Mouse (Mus musculus) liver, embryonic 11.5 days (tissue): ENCODE data around the gene Prkca. TPM values are rescaled to one million over a fixed set of nuclear protein-coding genes. Genes with fewer than 3 reads are reported as not detected.
A peak's percentile ranks its signal among the peaks of the same experiment; 100 is the strongest.

Source experiments
- ATAC-seq: fragments of 200-750 bp; cut with Nextera tagmentation; replicated peaks from 2 replicates; pipeline ENCODE4 v1.8.0; 2017; ENCODE audit warnings: moderate number of reproducible peaks, mild to moderate bottlenecking, moderate TSS enrichment, moderate library complexity; ENCODE audit not compliant: low FRiP score
- DNase-seq: peaks from one replicate; pipeline ENCODE4 v3.0.0-alpha.2; 2017; ENCODE audit warnings: low spot score
- H3K27ac ChIP-seq: fragments of 300-500 bp; sonication (generic); 2 replicates; pipeline ENCODE4 v1.5.1; 2014; ENCODE audit warnings: mild to moderate bottlenecking, low read depth, low read length, control low read depth
- H3K27me3 ChIP-seq: fragments of 300-500 bp; sonication (generic); replicated peaks from 2 replicates; pipeline ENCODE4 v1.6.1; 2014; ENCODE audit warnings: low read length, mixed read lengths; ENCODE audit not compliant: control insufficient read depth, insufficient read depth
- H3K36me3 ChIP-seq: fragments of 300-500 bp; sonication (generic); 2 replicates; pipeline ENCODE4 v1.6.1; 2014; ENCODE audit warnings: mild to moderate bottlenecking, low read length, moderate library complexity, mixed read lengths; ENCODE audit not compliant: control insufficient read depth, insufficient read depth
- H3K4me1 ChIP-seq: fragments of 300-500 bp; sonication (generic); replicated peaks from 2 replicates; pipeline ENCODE4 v1.6.1; 2014; ENCODE audit warnings: low read length, mixed read lengths; ENCODE audit not compliant: control insufficient read depth, insufficient read depth
- H3K4me2 ChIP-seq: fragments of 300-500 bp; sonication (generic); 2 replicates; pipeline ENCODE4 v1.6.1; 2014; ENCODE audit warnings: mild to moderate bottlenecking, control low read depth, moderate library complexity
- H3K4me3 ChIP-seq: fragments of 300-500 bp; sonication (generic); 2 replicates; pipeline ENCODE4 v1.5.1; 2014; ENCODE audit warnings: low read depth, low read length, control low read depth
- H3K9ac ChIP-seq: fragments of 300-500 bp; sonication (generic); 2 replicates; pipeline ENCODE4 v1.6.1; 2014; ENCODE audit warnings: low read depth, low read length, control low read depth
- H3K9me3 ChIP-seq: fragments of 300-500 bp; sonication (generic); 2 replicates; pipeline ENCODE4 v1.6.1; 2016; ENCODE audit warnings: low read length, inconsistent platforms, mixed read lengths; ENCODE audit not compliant: control insufficient read depth
- WGBS: fragments of 180-500 bp; shearing (Covaris S2); extraction: QIAGEN DNeasy Blood & Tissue Kit; methylation state at CpG from one replicate; pipeline ENCODE4 v1.1.7; 2014; 5-methylcytosine and 5-hydroxymethylcytosine counted together
- polyA plus RNA-seq: library from polyadenylated mRNA; unstranded; fragments of >200 nt; fragmentation: Nextera tagmentation; extraction: Ambion mirVana; gene quantifications from 2 replicates; pipeline ENCODE4 v1.2.1, GENCODE M21; 2014

The Prkca gene
- polyA plus RNA-seq, 1 experiment from 2014 or later: 12.4 TPM

DNA sequence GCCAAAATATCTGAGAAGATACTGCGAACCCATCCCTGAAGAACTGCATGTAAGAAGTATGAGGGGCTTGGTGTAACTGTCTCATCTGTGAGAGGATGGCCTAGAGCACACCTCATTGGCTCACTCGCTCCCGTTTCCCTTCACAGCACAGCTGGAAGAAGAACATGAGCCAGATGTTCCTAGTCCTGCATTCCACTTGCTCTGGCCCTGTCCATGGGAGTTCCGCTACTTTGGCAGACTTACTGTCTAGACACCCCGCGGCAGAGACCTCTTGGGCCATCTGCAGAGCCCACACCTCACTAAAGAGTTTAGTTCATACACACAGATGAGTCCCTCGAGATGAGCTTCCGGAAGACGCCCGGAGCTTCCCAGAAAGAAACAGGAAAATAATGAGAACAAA lies 43.8 kb downstream of the Prkca start:
- DNase-seq: no peak
- H3K36me3 ChIP-seq: no peaks in the 10 kb centered on the region
- H3K27me3 ChIP-seq: no peaks in the 10 kb centered on the region
- no peak for ATAC-seq
- H3K9ac ChIP-seq: no peak overlapping the region
- peaks cover 19% of the 10 kb centered on the region for H3K4me1 ChIP-seq
- no peak overlapping the region for H3K4me3 ChIP-seq
- 88% methylated on average over 10 of the region's 10 CpGs for WGBS
- no peak overlapping the region for H3K4me2 ChIP-seq
- no peaks in the 10 kb centered on the region for H3K9me3 ChIP-seq
- H3K27ac ChIP-seq: no peak overlapping the region; the same call in 1 of the 2 replicates

DNA sequence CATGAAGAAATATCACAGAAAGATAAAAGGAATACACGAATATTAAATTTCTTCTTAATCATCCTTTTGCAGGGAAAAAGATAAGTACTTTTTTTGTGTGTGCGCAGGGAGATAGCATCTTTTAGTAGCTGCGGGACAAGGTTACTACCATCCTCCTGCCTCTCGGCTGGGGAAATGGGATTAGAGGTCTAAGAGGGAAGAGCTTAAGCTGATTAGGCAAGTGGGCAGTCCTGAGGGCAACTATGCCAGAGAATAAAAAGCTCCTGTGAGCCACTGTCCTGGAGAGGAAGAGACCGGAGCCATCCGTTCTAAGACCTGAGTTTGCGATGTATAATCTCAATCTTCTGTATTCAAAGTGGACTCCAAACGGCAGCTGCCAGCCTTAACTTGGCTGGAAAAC lies 45.8 kb downstream of the Prkca start:
- no peak overlapping the region for H3K27ac ChIP-seq
- WGBS: 64% methylated on average over 8 of the region's 8 CpGs

DNA sequence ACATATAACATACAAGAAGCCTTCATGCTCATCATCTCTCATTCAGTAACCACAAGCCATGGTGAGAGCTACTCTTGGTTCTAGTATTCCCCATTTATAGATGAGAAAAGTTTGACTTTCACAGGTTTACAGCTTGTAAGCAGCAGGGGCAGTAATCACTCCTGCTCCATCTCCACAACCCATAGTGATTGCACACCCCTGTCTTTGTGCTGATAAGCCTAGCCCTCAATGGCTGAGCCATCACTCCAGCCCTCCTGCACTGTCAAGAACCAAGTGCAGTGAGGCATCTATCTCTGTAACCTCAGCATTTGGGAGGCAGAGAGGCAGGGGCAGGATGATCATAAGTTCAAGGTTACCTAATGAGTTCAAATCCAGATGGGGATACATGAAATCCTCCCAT lies 48.4 kb downstream of the Prkca start:
- Histone ChIP-seq H3K27me3 (no peaks in the 10 kb centered on the region), H3K4me1 (peaks cover 18% of the 10 kb centered on the region), H3K4me2 (no peak overlapping the region), H3K9ac (no peak overlapping the region), H3K9me3 (no peaks in the 10 kb centered on the region), H3K36me3 (no peaks in the 10 kb centered on the region), H3K27ac (peak overlapping the region; percentile 28; the same call in 1 of the 2 replicates), H3K4me3 (no peak overlapping the region)
- ATAC-seq (peak; percentile 74), DNase-seq (no peak)

More for the DNA sequence above, 45.8 kb downstream of the Prkca start:
- Histone ChIP-seq H3K4me1 (peaks cover 23% of the 10 kb centered on the region), H3K27me3 (no peaks in the 10 kb centered on the region), H3K4me3 (no peak overlapping the region), H3K4me2 (no peak overlapping the region), H3K9ac (no peak overlapping the region), H3K9me3 (no peaks in the 10 kb centered on the region), H3K36me3 (no peaks in the 10 kb centered on the region)
- ATAC-seq (no peak), DNase-seq (no peak)

- no peak overlapping the region for H3K4me3 ChIP-seq
- H3K4me1 ChIP-seq: peaks cover 18% of the 10 kb centered on the region
- H3K4me2 ChIP-seq: peak overlapping the region; percentile 5; the same call in 1 of the 2 replicates
Measured at GRCm38 (mm10) chr11:108294305-108294813, 49.4 kb downstream of the Prkca start.

DNA sequence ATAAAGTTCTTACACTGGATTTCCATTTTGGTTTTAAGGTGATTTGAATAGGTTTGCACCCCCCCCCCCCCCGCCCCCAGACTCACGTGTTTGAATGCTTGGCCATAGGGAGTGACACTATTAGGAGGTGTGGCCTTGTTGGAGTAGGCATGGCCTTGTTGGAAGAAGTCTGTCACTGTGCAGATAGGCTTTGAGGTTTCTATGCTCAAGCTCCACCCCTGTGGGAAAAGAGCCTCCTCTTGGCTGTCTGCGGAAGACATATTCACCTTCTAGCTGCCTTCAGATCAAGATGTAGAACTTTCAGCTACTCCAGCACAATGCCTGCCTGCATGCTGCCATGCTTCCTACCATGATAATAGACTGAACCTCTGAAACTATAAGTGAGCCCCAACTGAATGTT lies 49.9 kb downstream of the Prkca start:
- no peaks in the 10 kb centered on the region for H3K27me3 ChIP-seq
- ATAC-seq: peak; percentile 91
- peaks cover 18% of the 10 kb centered on the region for H3K4me1 ChIP-seq
- H3K9me3 ChIP-seq: no peaks in the 10 kb centered on the region
- no peak overlapping the region for H3K9ac ChIP-seq
- H3K27ac ChIP-seq: peak overlapping the region; percentile 39; the same call in 1 of the 2 replicates
- DNase-seq: no peak
- WGBS: 33% methylated on average over 3 of the region's 3 CpGs
- H3K36me3 ChIP-seq: no peaks in the 10 kb centered on the region
- H3K4me2 ChIP-seq: peak overlapping the region; percentile 5; the same call in 1 of the 2 replicates
- H3K4me3 ChIP-seq: no peak overlapping the region

More at GRCm38 (mm10) chr11:108294305-108294813, 49.4 kb downstream of the Prkca start:
- Histone ChIP-seq H3K27ac (peak overlapping the region; percentile 39; the same call in 1 of the 2 replicates), H3K9me3 (no peaks in the 10 kb centered on the region), H3K9ac (no peak overlapping the region), H3K36me3 (no peaks in the 10 kb centered on the region), H3K27me3 (no peaks in the 10 kb centered on the region)
- 82% methylated on average over 12 of the region's 12 CpGs for WGBS
- DNase-seq (no peak), ATAC-seq (no peak)

- Histone ChIP-seq H3K27ac (no peak overlapping the region), H3K4me3 (no peak overlapping the region), H3K27me3 (no peaks in the 10 kb centered on the region), H3K9me3 (no peaks in the 10 kb centered on the region), H3K36me3 (no peaks in the 10 kb centered on the region), H3K4me1 (peaks cover 3% of the 10 kb centered on the region; the same call in 1 of the 2 replicates), H3K4me2 (no peak overlapping the region), H3K9ac (no peak overlapping the region)
- DNase-seq (no peak), ATAC-seq (no peak)
- 88% methylated on average over 5 of the region's 5 CpGs for WGBS
Measured at GRCm38 (mm10) chr11:108289192-108289591, 54.5 kb downstream of the Prkca start.

GRCm38 (mm10) chr11:108287321-108287720 lies 56.4 kb downstream of the Prkca start:
- no peak overlapping the region for H3K9ac ChIP-seq
- 66% methylated on average over 2 of the region's 2 CpGs for WGBS
- H3K4me2 ChIP-seq: no peak overlapping the region
- no peaks in the 10 kb centered on the region for H3K9me3 ChIP-seq
- DNase-seq (no peak), ATAC-seq (no peak)
- H3K27ac ChIP-seq: no peak overlapping the region
- no peaks in the 10 kb centered on the region for H3K4me1 ChIP-seq
- H3K4me3 ChIP-seq: no peak overlapping the region
- no peaks in the 10 kb centered on the region for H3K36me3 ChIP-seq
- no peaks in the 10 kb centered on the region for H3K27me3 ChIP-seq

GRCm38 (mm10) chr11:108285046-108285445 lies 58.7 kb downstream of the Prkca start:
- 66% methylated on average over 5 of the region's 5 CpGs for WGBS
- Histone ChIP-seq H3K27ac (no peak overlapping the region), H3K4me3 (no peak overlapping the region)

GRCm38 (mm10) chr11:108282850-108283459 lies 60.8 kb downstream of the Prkca start:
- Histone ChIP-seq H3K9ac (no peak overlapping the region), H3K27me3 (no peaks in the 10 kb centered on the region), H3K4me3 (no peak overlapping the region), H3K36me3 (no peaks in the 10 kb centered on the region), H3K27ac (no peak overlapping the region), H3K4me2 (no peak overlapping the region), H3K4me1 (peaks cover 8% of the 10 kb centered on the region), H3K9me3 (no peaks in the 10 kb centered on the region)
- ATAC-seq: no peak
- no peak for DNase-seq
- 55% methylated on average over 1 of the region's 1 CpGs for WGBS

More at GRCm38 (mm10) chr11:108285046-108285445, 58.7 kb downstream of the Prkca start:
- Histone ChIP-seq H3K9ac (no peak overlapping the region), H3K36me3 (no peaks in the 10 kb centered on the region), H3K4me2 (no peak overlapping the region), H3K9me3 (no peaks in the 10 kb centered on the region), H3K4me1 (peaks cover 4% of the 10 kb centered on the region), H3K27me3 (no peaks in the 10 kb centered on the region)
- ATAC-seq: no peak
- DNase-seq: no peak
